Mouse (Mus musculus) ES-Bruce4 (cell line): Measurements from ENCODE around the gene Gm11938. TPM values are rescaled to one million over a fixed set of nuclear protein-coding genes. Genes with fewer than 3 reads are reported as not detected.
A peak's percentile ranks its signal among the peaks of the same experiment; 100 is the strongest.

Experiments
- H3K27ac ChIP-seq: 2 replicates; pipeline ENCODE4 v1.5.1; 2012; ENCODE audit warnings: low read length, inconsistent platforms; ENCODE audit not compliant: insufficient read depth
- H3K27me3 ChIP-seq: 2 replicates; pipeline ENCODE4 v1.6.1; 2012; ENCODE audit warnings: mild to moderate bottlenecking, low read length, inconsistent platforms; ENCODE audit not compliant: control insufficient read depth, poor library complexity, insufficient read depth, severe bottlenecking
- H3K36me3 ChIP-seq: 2 replicates; pipeline ENCODE4 v1.6.1; 2012; ENCODE audit warnings: inconsistent platforms, mild to moderate bottlenecking, low read length, moderate library complexity; ENCODE audit not compliant: control insufficient read depth, poor library complexity, insufficient read depth, severe bottlenecking
- H3K4me1 ChIP-seq: one replicate; pipeline ENCODE4 v1.8.1; 2011; ENCODE audit warnings: low read length; ENCODE audit not compliant: control insufficient read depth, insufficient read depth
- H3K4me3 ChIP-seq: 2 replicates; pipeline ENCODE4 v1.5.1; 2011; ENCODE audit warnings: low read depth, mild to moderate bottlenecking, low read length
- H3K9ac ChIP-seq: 2 replicates; pipeline ENCODE4 v1.6.1; 2012; ENCODE audit warnings: low read depth, mild to moderate bottlenecking, inconsistent platforms; ENCODE audit not compliant: poor library complexity, severe bottlenecking
- H3K9me3 ChIP-seq: replicated peaks from 2 replicates; pipeline ENCODE4 v1.6.1; 2012; ENCODE audit warnings: mild to moderate bottlenecking, low read length, inconsistent platforms; ENCODE audit not compliant: control insufficient read depth, poor library complexity, insufficient read depth, severe bottlenecking
- CTCF ChIP-seq: IDR thresholded peaks from one replicate; pipeline ENCODE4 v1.8.1; 2011; ENCODE audit warnings: low read depth, low read length
- EP300 ChIP-seq: IDR thresholded peaks from 2 replicates; pipeline ENCODE4 v1.6.1; 2011; ENCODE audit warnings: low read depth, low read length; ENCODE audit not compliant: insufficient read depth
- POLR2A ChIP-seq: IDR thresholded peaks from one replicate; pipeline ENCODE4 v1.8.1; 2011; ENCODE audit warnings: low read length; ENCODE audit not compliant: insufficient read depth
- polyA plus RNA-seq: library from polyadenylated mRNA; stranded (reverse); fragments of >200 nt; gene quantifications from 2 replicates; pipeline ENCODE4 v1.2.4, GENCODE M21; 2011; ENCODE audit warnings: low read depth; ENCODE audit not compliant: missing spikeins, insufficient read depth, insufficient read length

The Gm11938 gene
- polyA plus RNA-seq, 1 experiment, result not detected

GRCm38 (mm10) chr11:99583245-99583704 is 19.8 kb downstream of the Gm11938 start, which contains the start of gene Krtap1-4:
TSS of gene Krtap1-4 (minus strand) at chr11:99583654.
- TF ChIP-seq CTCF, result no peak
- no peak for TF ChIP-seq EP300
- no peak for TF ChIP-seq POLR2A

GRCm38 (mm10) chr11:99581564-99581963 is 21.5 kb downstream of the Gm11938 start:
- H3K27ac ChIP-seq, result no peak overlapping the region
- no peaks in the 10 kb centered on the region for H3K9me3 ChIP-seq
- H3K4me1 ChIP-seq, result no peaks in the 10 kb centered on the region
- no peak overlapping the region for H3K9ac ChIP-seq
- no peaks in the 10 kb centered on the region for H3K36me3 ChIP-seq
- no peak overlapping the region for H3K4me3 ChIP-seq
- TF ChIP-seq CTCF (no peak), POLR2A (no peak), EP300 (no peak)
- no peaks in the 10 kb centered on the region for H3K27me3 ChIP-seq

More at GRCm38 (mm10) chr11:99583245-99583704, 19.8 kb downstream of the Gm11938 start, which contains the start of gene Krtap1-4:
- no peaks in the 10 kb centered on the region for H3K9me3 ChIP-seq
- no peaks in the 10 kb centered on the region for H3K27me3 ChIP-seq
- H3K36me3 ChIP-seq, result no peaks in the 10 kb centered on the region
- no peak within 1 kb of the TSS for H3K27ac ChIP-seq
- no peak within 1 kb of the TSS for H3K9ac ChIP-seq
- H3K4me1 ChIP-seq, result no peaks in the 10 kb centered on the region
- no peak within 1 kb of the TSS for H3K4me3 ChIP-seq

GRCm38 (mm10) chr11:99581051-99581450 is 22.1 kb downstream of the Gm11938 start:
- Histone ChIP-seq H3K4me3 (no peak overlapping the region), H3K27ac (no peak overlapping the region), H3K36me3 (no peaks in the 10 kb centered on the region), H3K27me3 (no peaks in the 10 kb centered on the region), H3K9me3 (no peaks in the 10 kb centered on the region), H3K4me1 (no peaks in the 10 kb centered on the region), H3K9ac (no peak overlapping the region)
- TF ChIP-seq POLR2A (no peak), CTCF (no peak), EP300 (no peak)

- Histone ChIP-seq H3K9ac (no peak within 1 kb of the TSS), H3K9me3 (no peaks in the 10 kb centered on the region), H3K4me1 (no peaks in the 10 kb centered on the region), H3K36me3 (no peaks in the 10 kb centered on the region), H3K4me3 (no peak within 1 kb of the TSS), H3K27ac (no peak within 1 kb of the TSS), H3K27me3 (no peaks in the 10 kb centered on the region)
- TF ChIP-seq EP300, result no peak
- TF ChIP-seq CTCF, result no peak
- TF ChIP-seq POLR2A, result no peak
Measured at GRCm38 (mm10) chr11:99580636-99581035, 22.5 kb downstream of the Gm11938 start, which contains the start of gene Krtap1-5. TSS of gene Krtap1-5 (minus strand) at chr11:99581016.

- TF ChIP-seq POLR2A (no peak), EP300 (no peak), CTCF (peak; percentile 73)
- Histone ChIP-seq H3K36me3 (no peaks in the 10 kb centered on the region), H3K27ac (no peak overlapping the region), H3K4me1 (no peaks in the 10 kb centered on the region), H3K27me3 (no peaks in the 10 kb centered on the region), H3K9ac (no peak overlapping the region), H3K9me3 (no peaks in the 10 kb centered on the region), H3K4me3 (no peak overlapping the region)
Measured at GRCm38 (mm10) chr11:99574106-99574505, 29.0 kb downstream of the Gm11938 start.

- H3K4me1 ChIP-seq, result no peaks in the 10 kb centered on the region
- H3K27me3 ChIP-seq, result no peaks in the 10 kb centered on the region
- H3K9me3 ChIP-seq, result no peaks in the 10 kb centered on the region
- no peak overlapping the region for H3K4me3 ChIP-seq
- no peak for TF ChIP-seq EP300
- TF ChIP-seq POLR2A, result no peak
- no peak overlapping the region for H3K9ac ChIP-seq
- no peak overlapping the region for H3K27ac ChIP-seq
- no peaks in the 10 kb centered on the region for H3K36me3 ChIP-seq
Measured at GRCm38 (mm10) chr11:99573164-99573563, 29.9 kb downstream of the Gm11938 start.
